Mouse (Mus musculus): ENCODE results near the gene Runx2. TPM values are rescaled to one million over a fixed set of nuclear protein-coding genes. Genes with fewer than 3 reads are reported as not detected.

Gene Runx2
- polyA plus RNA-seq, 1 experiment from 2014 or later = 1.5 TPM

DNA sequence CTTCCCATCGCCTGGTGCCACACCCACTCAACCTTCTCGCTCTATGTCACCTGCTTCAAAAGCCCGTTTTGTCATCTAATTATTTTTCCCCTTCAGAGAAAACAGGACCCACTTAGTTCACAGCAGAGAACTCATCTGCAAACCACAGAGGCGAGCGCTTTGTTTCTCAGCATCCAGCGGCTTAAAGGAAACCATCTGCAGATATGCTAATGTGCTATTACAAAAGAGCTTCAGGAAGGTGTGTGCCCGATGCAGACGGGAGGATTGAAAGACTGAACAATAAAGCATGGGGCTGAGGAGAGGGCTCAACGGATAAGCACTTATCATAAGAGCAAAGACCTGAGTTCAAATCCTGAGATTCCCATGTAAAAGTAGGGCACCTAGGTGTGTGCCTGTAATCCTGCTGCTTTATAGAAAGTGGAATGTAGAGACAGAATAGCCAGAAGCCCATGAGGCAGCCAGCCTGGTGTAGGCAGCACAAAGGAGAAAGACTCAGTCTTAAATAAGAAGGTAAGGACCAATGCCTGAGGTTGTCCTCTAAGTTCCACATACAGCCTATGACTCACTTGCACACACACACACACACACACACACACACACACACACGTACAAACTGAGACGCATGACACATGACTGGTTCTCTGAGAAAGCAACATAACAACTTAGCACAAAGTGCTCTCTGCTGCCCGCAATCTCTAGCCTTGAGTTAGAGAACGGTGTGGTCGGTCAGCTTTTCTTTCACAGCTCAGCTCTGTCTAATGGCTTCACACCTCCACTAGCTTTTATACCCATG is 111.9 kb downstream of the Runx2 start:
- no peak overlapping the region for H3K4me2 ChIP-seq (replicated peaks; ENCODE audit: low read depth, low read length)
- H3K4me3 ChIP-seq (ENCODE audit: low read length) = no peak overlapping the region
- H3K9me3 ChIP-seq (ENCODE audit: low read length) = no peaks in the 10 kb centered on the region
- H3K36me3 ChIP-seq (ENCODE audit: insufficient read depth, low read length) = no peaks in the 10 kb centered on the region
- WGBS = 68% methylated on average over 14 of the region's 14 CpGs
- no peak overlapping the region for H3K27ac ChIP-seq (ENCODE audit: low read length)
- no peaks in the 10 kb centered on the region for H3K27me3 ChIP-seq (ENCODE audit: insufficient read depth, low read length)
- no peak for ATAC-seq (ENCODE audit: low FRiP score, low TSS enrichment)
- no peak overlapping the region for H3K9ac ChIP-seq (replicated peaks; ENCODE audit: low read length)
- 0 out of 2 replicates have a peak, but pooled peaks cover 8% of the 10 kb centered on the region for H3K4me1 ChIP-seq (ENCODE audit: insufficient read depth, low read length)

- H3K27me3 ChIP-seq (ENCODE audit: insufficient read depth, low read length) = no peaks in the 10 kb centered on the region
- no peak overlapping the region for H3K9ac ChIP-seq (replicated peaks; ENCODE audit: low read length)
- H3K4me3 ChIP-seq (ENCODE audit: low read length) = no peak overlapping the region
- H3K36me3 ChIP-seq (ENCODE audit: insufficient read depth, low read length) = no peaks in the 10 kb centered on the region
- 0 out of 2 replicates have a peak, but pooled peaks cover 6% of the 10 kb centered on the region for H3K4me1 ChIP-seq (ENCODE audit: insufficient read depth, low read length)
- WGBS = 90% methylated on average over 4 of the region's 4 CpGs
- H3K27ac ChIP-seq (ENCODE audit: low read length) = no peak overlapping the region
- no peak overlapping the region for H3K4me2 ChIP-seq (replicated peaks; ENCODE audit: low read depth, low read length)
- H3K9me3 ChIP-seq (ENCODE audit: low read length) = no peaks in the 10 kb centered on the region
- no peak for ATAC-seq (ENCODE audit: low FRiP score, low TSS enrichment)
Observed at GRCm38 (mm10) chr17:44701531-44701930, 113.1 kb downstream of the Runx2 start.

DNA sequence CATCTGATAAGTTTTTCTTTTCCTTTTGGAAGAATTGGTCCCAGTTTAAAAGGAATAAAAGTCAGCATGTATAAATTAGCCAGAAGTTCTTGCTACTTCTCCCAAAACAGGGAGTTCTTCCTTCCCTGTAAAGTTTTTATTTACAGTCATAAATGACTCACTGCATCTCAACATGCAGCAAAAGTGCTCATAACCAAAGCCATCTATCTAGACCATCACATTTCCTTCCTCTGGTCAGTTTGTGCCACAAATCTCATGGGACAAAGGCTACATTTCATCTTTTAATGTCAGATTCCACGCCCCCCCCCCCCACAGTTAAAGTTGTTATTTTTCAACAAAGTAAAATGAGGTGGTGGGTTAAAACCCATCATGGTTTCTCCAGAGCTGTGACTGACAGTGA is 114.3 kb downstream of the Runx2 start:
- ATAC-seq (ENCODE audit: low FRiP score, low TSS enrichment) = no peak

GRCm38 (mm10) chr17:44697053-44697452 is 117.5 kb downstream of the Runx2 start:
- Histone ChIP-seq H3K9ac (replicated peaks; ENCODE audit: low read length) (no peak overlapping the region), H3K27me3 (ENCODE audit: insufficient read depth, low read length) (no peaks in the 10 kb centered on the region), H3K9me3 (ENCODE audit: low read length) (no peaks in the 10 kb centered on the region), H3K4me1 (ENCODE audit: insufficient read depth, low read length) (no peaks in the 10 kb centered on the region), H3K27ac (ENCODE audit: low read length) (no peak overlapping the region), H3K36me3 (ENCODE audit: insufficient read depth, low read length) (no peaks in the 10 kb centered on the region), H3K4me2 (replicated peaks; ENCODE audit: low read depth, low read length) (no peak overlapping the region), H3K4me3 (ENCODE audit: low read length) (no peak overlapping the region)
- 87% methylated on average over 10 of the region's 10 CpGs for WGBS
- no peak for ATAC-seq (ENCODE audit: low FRiP score, low TSS enrichment)

More for the DNA sequence above, 114.3 kb downstream of the Runx2 start:
- no peaks in the 10 kb centered on the region for H3K27me3 ChIP-seq (ENCODE audit: insufficient read depth, low read length)
- no peak overlapping the region for H3K4me3 ChIP-seq (ENCODE audit: low read length)
- 83% methylated on average over 1 of the region's 1 CpGs for WGBS
- no peaks in the 10 kb centered on the region for H3K9me3 ChIP-seq (ENCODE audit: low read length)
- no peak overlapping the region for H3K27ac ChIP-seq (ENCODE audit: low read length)
- no peak overlapping the region for H3K9ac ChIP-seq (replicated peaks; ENCODE audit: low read length)
- no peaks in the 10 kb centered on the region for H3K36me3 ChIP-seq (ENCODE audit: insufficient read depth, low read length)
- no peak overlapping the region for H3K4me2 ChIP-seq (replicated peaks; ENCODE audit: low read depth, low read length)
- H3K4me1 ChIP-seq (ENCODE audit: insufficient read depth, low read length) = no peaks in the 10 kb centered on the region

DNA sequence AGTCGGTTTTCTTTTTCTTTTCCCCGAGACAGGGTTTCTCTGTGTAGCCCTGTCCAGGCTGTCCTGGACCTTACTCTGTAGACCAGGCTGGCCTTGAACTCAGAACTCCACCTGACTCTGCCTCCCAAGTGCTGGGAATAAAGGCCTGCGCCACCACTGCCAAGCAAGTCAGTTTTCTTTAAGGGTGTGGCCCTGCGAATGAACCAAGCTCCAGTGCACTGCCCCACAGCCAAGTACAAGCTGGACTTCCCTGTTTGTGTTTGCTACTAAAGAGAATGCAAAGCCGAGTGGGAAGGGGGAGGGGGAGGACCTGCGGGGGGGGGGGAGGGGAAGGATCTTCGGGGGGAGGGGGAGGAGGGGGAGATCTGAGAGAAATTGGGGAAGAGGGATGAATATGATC is 121.0 kb downstream of the Runx2 start:
- H3K36me3 ChIP-seq (ENCODE audit: insufficient read depth, low read length) = no peaks in the 10 kb centered on the region
- 81% methylated on average over 6 of the region's 7 CpGs for WGBS
- no peak overlapping the region for H3K4me3 ChIP-seq (ENCODE audit: low read length)
- peaks cover 4% of the 10 kb centered on the region; the same call in 1 of the 2 replicates for H3K4me1 ChIP-seq (ENCODE audit: insufficient read depth, low read length)
- no peaks in the 10 kb centered on the region for H3K9me3 ChIP-seq (ENCODE audit: low read length)
- no peak overlapping the region for H3K27ac ChIP-seq (ENCODE audit: low read length)
- H3K9ac ChIP-seq (replicated peaks; ENCODE audit: low read length) = no peak overlapping the region
- H3K4me2 ChIP-seq (replicated peaks; ENCODE audit: low read depth, low read length) = no peak overlapping the region
- no peak for ATAC-seq (ENCODE audit: low FRiP score, low TSS enrichment)
- H3K27me3 ChIP-seq (ENCODE audit: insufficient read depth, low read length) = no peaks in the 10 kb centered on the region; the same call in 1 of the 2 replicates

GRCm38 (mm10) chr17:44691517-44691916 is 123.1 kb downstream of the Runx2 start:
- 64% methylated on average over 2 of the region's 2 CpGs for WGBS
- Histone ChIP-seq H3K36me3 (ENCODE audit: insufficient read depth, low read length) (no peaks in the 10 kb centered on the region), H3K27ac (ENCODE audit: low read length) (no peak overlapping the region), H3K27me3 (ENCODE audit: insufficient read depth, low read length) (no peaks in the 10 kb centered on the region; the same call in 1 of the 2 replicates), H3K4me3 (ENCODE audit: low read length) (no peak overlapping the region), H3K9me3 (ENCODE audit: low read length) (no peaks in the 10 kb centered on the region), H3K9ac (replicated peaks; ENCODE audit: low read length) (no peak overlapping the region), H3K4me1 (ENCODE audit: insufficient read depth, low read length) (peaks cover 4% of the 10 kb centered on the region; the same call in 1 of the 2 replicates), H3K4me2 (replicated peaks; ENCODE audit: low read depth, low read length) (no peak overlapping the region)
- ATAC-seq (ENCODE audit: low FRiP score, low TSS enrichment) = no peak

- 90% methylated on average over 5 of the region's 5 CpGs for WGBS
- H3K4me1 ChIP-seq (ENCODE audit: insufficient read depth, low read length) = peaks cover 5% of the 10 kb centered on the region; the same call in 1 of the 2 replicates
- no peaks in the 10 kb centered on the region for H3K36me3 ChIP-seq (ENCODE audit: insufficient read depth, low read length)
- H3K9ac ChIP-seq (replicated peaks; ENCODE audit: low read length) = no peak overlapping the region
- H3K9me3 ChIP-seq (ENCODE audit: low read length) = no peaks in the 10 kb centered on the region
- H3K4me3 ChIP-seq (ENCODE audit: low read length) = no peak overlapping the region
- H3K4me2 ChIP-seq (replicated peaks; ENCODE audit: low read depth, low read length) = no peak overlapping the region
- H3K27me3 ChIP-seq (ENCODE audit: insufficient read depth, low read length) = no peaks in the 10 kb centered on the region; the same call in 1 of the 2 replicates
- H3K27ac ChIP-seq (ENCODE audit: low read length) = no peak overlapping the region
- no peak for ATAC-seq (ENCODE audit: low FRiP score, low TSS enrichment)
Observed at GRCm38 (mm10) chr17:44690410-44691035, 124.1 kb downstream of the Runx2 start.

- Histone ChIP-seq H3K27me3 (ENCODE audit: insufficient read depth, low read length) (no peaks in the 10 kb centered on the region; the same call in 1 of the 2 replicates), H3K4me2 (replicated peaks; ENCODE audit: low read depth, low read length) (no peak overlapping the region), H3K36me3 (ENCODE audit: insufficient read depth, low read length) (no peaks in the 10 kb centered on the region), H3K4me3 (ENCODE audit: low read length) (no peak overlapping the region), H3K4me1 (ENCODE audit: insufficient read depth, low read length) (peaks cover 8% of the 10 kb centered on the region; the same call in 1 of the 2 replicates), H3K9ac (replicated peaks; ENCODE audit: low read length) (no peak overlapping the region), H3K9me3 (ENCODE audit: low read length) (no peaks in the 10 kb centered on the region), H3K27ac (ENCODE audit: low read length) (no peak overlapping the region)
- 79% methylated on average over 2 of the region's 2 CpGs for WGBS
- no peak for ATAC-seq (ENCODE audit: low FRiP score, low TSS enrichment)
Observed at GRCm38 (mm10) chr17:44688306-44688705, 126.3 kb downstream of the Runx2 start.

- peak; percentile 70 for ATAC-seq (ENCODE audit: low FRiP score, low TSS enrichment)
- 7% methylated on average over 7 of the region's 7 CpGs for WGBS
- Histone ChIP-seq H3K27ac (ENCODE audit: low read length) (no peak overlapping the region), H3K9me3 (ENCODE audit: low read length) (no peaks in the 10 kb centered on the region), H3K36me3 (ENCODE audit: insufficient read depth, low read length) (no peaks in the 10 kb centered on the region), H3K4me2 (replicated peaks; ENCODE audit: low read depth, low read length) (no peak overlapping the region), H3K4me1 (ENCODE audit: insufficient read depth, low read length) (peaks cover 8% of the 10 kb centered on the region; the same call in 1 of the 2 replicates), H3K27me3 (ENCODE audit: insufficient read depth, low read length) (no peaks in the 10 kb centered on the region; the same call in 1 of the 2 replicates), H3K4me3 (ENCODE audit: low read length) (no peak overlapping the region), H3K9ac (replicated peaks; ENCODE audit: low read length) (no peak overlapping the region)
Observed at GRCm38 (mm10) chr17:44685514-44685913, 129.1 kb downstream of the Runx2 start.

GRCm38 (mm10) chr17:44683026-44683425 is 131.6 kb downstream of the Runx2 start:
- peaks cover 4% of the 10 kb centered on the region; the same call in 1 of the 2 replicates for H3K4me1 ChIP-seq (ENCODE audit: insufficient read depth, low read length)
- no peaks in the 10 kb centered on the region for H3K27me3 ChIP-seq (ENCODE audit: insufficient read depth, low read length)
- no peak for ATAC-seq (ENCODE audit: low FRiP score, low TSS enrichment)
- H3K36me3 ChIP-seq (ENCODE audit: insufficient read depth, low read length) = no peaks in the 10 kb centered on the region
- H3K9me3 ChIP-seq (ENCODE audit: low read length) = peaks cover 7% of the 10 kb centered on the region; the same call in 1 of the 2 replicates
- no peak overlapping the region for H3K9ac ChIP-seq (replicated peaks; ENCODE audit: low read length)
- H3K4me3 ChIP-seq (ENCODE audit: low read length) = no peak overlapping the region
- H3K27ac ChIP-seq (ENCODE audit: low read length) = no peak overlapping the region
- WGBS = 75% methylated on average over 9 of the region's 9 CpGs
- H3K4me2 ChIP-seq (replicated peaks; ENCODE audit: low read depth, low read length) = no peak overlapping the region

Data from kidney, embryonic 16.5 days (tissue).